Mouse (Mus musculus) myocyte (in vitro differentiated cells): ENCODE data around the gene Hephl1. TPM values are rescaled to one million over a fixed set of nuclear protein-coding genes. Genes with fewer than 3 reads are reported as not detected.

Source experiments
- H3K27me3 ChIP-seq: one replicate; pipeline ENCODE4 v1.6.1; 2011; ENCODE audit not compliant: control insufficient read depth, insufficient read depth, insufficient read length
- H3K36me3 ChIP-seq: one replicate; pipeline ENCODE4 v1.6.1; 2011; ENCODE audit not compliant: control insufficient read depth, insufficient read depth
- H3K4me2 ChIP-seq: one replicate; pipeline ENCODE4 v1.6.1; 2011; ENCODE audit warnings: low read depth, control low read depth
- H3K4me3 ChIP-seq: one replicate; pipeline ENCODE4 v1.5.1; 2011; ENCODE audit warnings: mild to moderate bottlenecking, control low read depth, moderate library complexity
- H3K79me2 ChIP-seq: one replicate; pipeline ENCODE4 v1.6.1; 2011; ENCODE audit not compliant: control insufficient read depth, insufficient read depth
- H3ac ChIP-seq: one replicate; pipeline ENCODE4 v1.6.1; 2011; ENCODE audit not compliant: control insufficient read depth, insufficient read length
- CEBPB ChIP-seq: IDR thresholded peaks from 2 replicates; pipeline ENCODE4 v1.6.1; 2011; ENCODE audit warnings: mild to moderate bottlenecking, moderate library complexity; ENCODE audit not compliant: poor library complexity, insufficient read depth, severe bottlenecking
- E2F4 ChIP-seq: IDR thresholded peaks from one replicate; pipeline ENCODE4 v1.6.1; 2011; ENCODE audit warnings: mild to moderate bottlenecking, control low read depth, moderate library complexity; ENCODE audit not compliant: insufficient read depth
- MAX ChIP-seq: IDR thresholded peaks from one replicate; pipeline ENCODE4 v1.6.1; 2011; ENCODE audit warnings: low read depth, mild to moderate bottlenecking, control low read depth
- MYOD1 ChIP-seq, 3 experiments: IDR thresholded peaks; one replicate each; pipeline ENCODE4 v1.6.1; 2011; ENCODE audit warnings: control low read depth in 2 of 3, low read depth in 2 of 3, mild to moderate bottlenecking in 2 of 3, moderate library complexity in 1 of 3; ENCODE audit not compliant: insufficient read length in 2 of 3, control insufficient read depth in 1 of 3
- MYOG ChIP-seq, 3 experiments: IDR thresholded peaks; one replicate each; pipeline ENCODE4 v1.6.1; 2011; ENCODE audit warnings: control low read depth in 2 of 3, low read depth in 2 of 3, mild to moderate bottlenecking in 2 of 3; ENCODE audit not compliant: insufficient read length in 2 of 3, control insufficient read depth in 1 of 3, insufficient read depth in 1 of 3
- POLR2A ChIP-seq: IDR thresholded peaks from one replicate; pipeline ENCODE4 v1.6.1; 2011; ENCODE audit warnings: low read depth, mild to moderate bottlenecking, control low read depth, moderate library complexity; ENCODE audit not compliant: insufficient read length
- POLR2AphosphoS2 ChIP-seq: IDR thresholded peaks from one replicate; pipeline ENCODE4 v1.6.1; 2011; ENCODE audit warnings: low read depth, control low read depth; ENCODE audit not compliant: insufficient read length
- REST ChIP-seq: IDR thresholded peaks from one replicate; pipeline ENCODE4 v1.6.1; 2011; ENCODE audit warnings: mild to moderate bottlenecking, control low read depth, moderate library complexity; ENCODE audit not compliant: insufficient read depth, insufficient read length
- SRF ChIP-seq: IDR thresholded peaks from one replicate; pipeline ENCODE4 v1.6.1; 2011; ENCODE audit warnings: low read depth; ENCODE audit not compliant: control insufficient read depth, insufficient read length
- TCF12 ChIP-seq: IDR thresholded peaks from one replicate; pipeline ENCODE4 v1.6.1; 2011; ENCODE audit warnings: mild to moderate bottlenecking, control low read depth; ENCODE audit not compliant: poor library complexity, insufficient read depth, severe bottlenecking
- TCF3 ChIP-seq: IDR thresholded peaks from one replicate; pipeline ENCODE4 v1.6.1; 2011; ENCODE audit warnings: low read depth, control low read depth; ENCODE audit not compliant: insufficient read length
- USF1 ChIP-seq: IDR thresholded peaks from one replicate; pipeline ENCODE4 v1.6.1; 2011; ENCODE audit warnings: low read depth, mild to moderate bottlenecking, control low read depth, moderate library complexity
- polyA plus RNA-seq: library from polyadenylated mRNA; unstranded; fragments of >200 nt; fragmentation: generic; extraction: Trizol; gene quantifications from one replicate; pipeline ENCODE4 v1.2.1, GENCODE M21; 2012; ENCODE audit warnings: missing spikeins

Hephl1 gene
- polyA plus RNA-seq, 1 experiment = 10.6 TPM

DNA sequence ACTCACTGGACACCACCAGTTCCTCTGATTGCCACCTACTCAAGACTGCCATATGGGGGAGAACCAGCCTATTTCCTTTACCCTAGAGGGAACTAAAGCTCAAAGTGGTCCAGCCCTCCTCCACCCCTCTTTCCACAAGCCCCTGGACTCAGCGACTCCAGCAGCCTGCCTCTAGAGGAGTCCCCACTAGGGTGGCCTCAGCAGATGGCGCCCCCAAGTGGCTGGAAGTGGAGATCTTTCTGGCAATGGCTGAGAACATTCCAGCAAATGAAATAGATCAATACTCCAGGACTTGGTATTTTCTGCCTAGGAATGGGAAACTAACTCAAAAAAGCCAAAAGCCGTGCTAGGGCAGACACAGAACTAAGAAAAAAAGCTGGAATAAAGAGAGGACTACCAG, 84.2 kb downstream of the Hephl1 start:
- no peaks in the 10 kb centered on the region for H3K27me3 ChIP-seq
- H3K36me3 ChIP-seq = peaks cover 5% of the 10 kb centered on the region
- peaks cover under 1% of the 10 kb centered on the region for H3K79me2 ChIP-seq
- H3K4me3 ChIP-seq = no peak overlapping the region
- no peak for TF ChIP-seq MYOG (IDR thresholded peaks at IDR 0.05; ENCODE audit: control insufficient read depth in 1 of 3, insufficient read depth in 1 of 3, insufficient read length in 2 of 3, low read depth in 2 of 3)
- TF ChIP-seq TCF12 = no peak
- TF ChIP-seq REST = no peak
- TF ChIP-seq USF1 = no peak
- no peak for TF ChIP-seq POLR2AphosphoS2
- TF ChIP-seq POLR2A = no peak
- no peak for TF ChIP-seq TCF3
- no peak overlapping the region for H3K4me2 ChIP-seq
- H3ac ChIP-seq = no peak overlapping the region

DNA sequence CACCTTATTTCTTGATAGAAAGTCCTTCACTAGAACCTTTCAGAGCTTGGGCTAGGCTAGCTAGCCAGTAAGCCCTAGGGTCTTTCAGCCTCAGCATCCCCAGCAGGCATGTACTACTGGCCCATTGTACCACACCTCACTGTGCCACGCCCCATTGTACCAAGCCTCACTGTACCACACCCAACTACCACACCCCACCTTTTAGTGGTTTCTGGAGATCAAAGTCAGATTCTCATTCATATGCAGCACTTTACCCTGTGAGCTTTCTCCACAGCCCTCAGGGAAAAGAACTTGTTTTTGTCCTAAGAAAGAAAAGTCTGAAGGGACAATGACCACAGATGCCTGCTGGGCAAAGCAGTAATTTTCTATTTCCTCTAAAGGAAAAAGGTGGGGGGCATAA, 88.9 kb downstream of the Hephl1 start:
- H3K36me3 ChIP-seq = no peaks in the 10 kb centered on the region
- no peak overlapping the region for H3K4me2 ChIP-seq
- no peaks in the 10 kb centered on the region for H3K27me3 ChIP-seq
- H3ac ChIP-seq = no peak overlapping the region
- no peak overlapping the region for H3K4me3 ChIP-seq
- no peak for TF ChIP-seq TCF3
- TF ChIP-seq E2F4 = no peak
- no peak for TF ChIP-seq CEBPB
- no peak for TF ChIP-seq REST
- no peaks in the 10 kb centered on the region for H3K79me2 ChIP-seq

DNA sequence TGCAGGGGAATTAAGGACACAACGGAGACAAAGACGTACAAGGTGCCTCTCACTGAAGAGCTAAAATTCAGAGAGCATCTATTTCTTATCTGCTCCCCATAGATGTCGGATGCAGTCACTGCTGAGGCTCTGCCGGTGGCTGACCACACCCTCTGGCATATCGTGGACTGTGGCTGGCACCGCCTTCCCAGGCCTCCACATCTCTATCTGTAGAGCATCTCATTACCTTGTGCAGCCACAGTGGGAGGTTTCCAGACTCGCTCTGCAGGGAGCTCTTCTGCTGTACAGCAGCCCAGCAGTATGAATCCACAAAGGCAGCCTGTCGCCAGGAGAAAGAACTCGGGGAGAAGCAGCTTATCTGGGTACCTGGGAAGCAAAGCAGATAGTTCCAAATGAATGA, 90.8 kb downstream of the Hephl1 start:
- Histone ChIP-seq H3K79me2 (no peaks in the 10 kb centered on the region), H3K4me3 (no peak overlapping the region), H3K36me3 (no peaks in the 10 kb centered on the region), H3K4me2 (no peak overlapping the region), H3ac (no peak overlapping the region), H3K27me3 (no peaks in the 10 kb centered on the region)
- TF ChIP-seq TCF12 = no peak
- TF ChIP-seq MYOG (IDR thresholded peaks at IDR 0.05; ENCODE audit: control insufficient read depth in 1 of 3, insufficient read depth in 1 of 3, insufficient read length in 2 of 3, low read depth in 2 of 3) = no peak
- no peak for TF ChIP-seq POLR2A
- TF ChIP-seq SRF = no peak
- TF ChIP-seq USF1 = no peak
- TF ChIP-seq MAX = no peak
- TF ChIP-seq TCF3 = no peak

- Histone ChIP-seq H3K79me2 (no peaks in the 10 kb centered on the region), H3K36me3 (no peaks in the 10 kb centered on the region), H3ac (no peak overlapping the region), H3K4me3 (no peak overlapping the region), H3K27me3 (no peaks in the 10 kb centered on the region), H3K4me2 (no peak overlapping the region)
- TF ChIP-seq MYOD1 (IDR thresholded peaks at IDR 0.05; ENCODE audit: control insufficient read depth in 1 of 3, insufficient read length in 2 of 3, low read depth in 2 of 3) (no peak), MAX (no peak), POLR2A (no peak)
Observed at GRCm38 (mm10) chr9:15020561-15021080, 91.3 kb downstream of the Hephl1 start.

- no peak overlapping the region for H3K4me3 ChIP-seq
- TF ChIP-seq MYOD1 (IDR thresholded peaks at IDR 0.05; ENCODE audit: control insufficient read depth in 1 of 3, insufficient read length in 2 of 3, low read depth in 2 of 3) = no peak
- TF ChIP-seq TCF3 = no peak
- no peak overlapping the region for H3ac ChIP-seq
- no peaks in the 10 kb centered on the region for H3K36me3 ChIP-seq
- H3K4me2 ChIP-seq = peak overlapping the region; percentile 68
- no peaks in the 10 kb centered on the region for H3K79me2 ChIP-seq
- H3K27me3 ChIP-seq = no peaks in the 10 kb centered on the region
Observed at GRCm38 (mm10) chr9:15018756-15019131, 93.2 kb downstream of the Hephl1 start.

DNA sequence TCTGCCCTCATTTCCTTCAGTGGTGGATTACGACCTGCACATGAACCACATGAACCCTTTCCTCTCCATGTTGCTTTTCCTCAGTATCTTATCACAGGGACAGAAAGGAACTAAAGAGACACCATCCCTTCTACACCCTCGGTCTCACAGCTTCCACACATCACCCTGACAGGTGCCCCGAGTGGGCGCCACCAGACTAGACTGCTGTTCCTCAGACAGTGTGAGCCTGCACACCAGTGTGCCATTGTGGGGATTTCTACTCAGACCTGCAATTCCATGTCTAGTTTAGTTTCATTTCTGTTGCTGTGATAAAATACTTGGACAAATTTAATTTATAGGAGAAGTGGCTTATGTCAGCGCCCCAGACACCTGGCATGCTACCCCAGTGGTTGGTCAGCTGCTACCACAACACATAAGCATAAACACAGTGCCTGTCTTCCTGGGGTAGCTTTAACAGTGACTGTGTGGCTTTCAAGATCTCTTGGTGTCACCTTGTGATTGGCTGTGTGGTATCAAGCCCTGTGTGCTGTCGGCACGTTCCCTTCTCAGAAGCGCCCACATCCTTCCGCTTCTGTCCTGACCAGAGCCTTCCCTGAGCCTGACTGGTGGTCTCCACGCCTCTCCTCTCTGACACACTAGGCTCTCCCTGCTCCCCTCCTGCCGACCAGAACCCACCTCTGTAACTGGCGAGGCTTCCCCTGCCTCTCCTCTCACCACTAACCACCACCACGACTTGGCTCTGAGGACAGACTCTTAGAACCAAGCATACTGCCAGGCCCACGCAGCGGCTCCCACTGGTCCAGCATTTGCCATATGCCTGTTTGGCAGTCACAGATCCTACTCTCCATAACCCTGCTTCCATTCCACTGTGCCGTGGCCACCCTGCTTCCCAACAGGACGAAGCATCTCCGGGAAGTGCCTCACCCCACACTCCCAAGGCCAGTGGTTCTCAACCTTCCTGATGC, 93.8 kb downstream of the Hephl1 start:
- H3ac ChIP-seq = no peak overlapping the region
- H3K27me3 ChIP-seq = no peaks in the 10 kb centered on the region
- H3K4me2 ChIP-seq = peak overlapping the region; percentile 68
- TF ChIP-seq CEBPB (no peak), MYOD1 (IDR thresholded peaks at IDR 0.05; ENCODE audit: control insufficient read depth in 1 of 3, insufficient read length in 2 of 3, low read depth in 2 of 3) (peak in 1 of 3 experiments; percentile 19)
- no peaks in the 10 kb centered on the region for H3K36me3 ChIP-seq
- no peaks in the 10 kb centered on the region for H3K79me2 ChIP-seq
- no peak overlapping the region for H3K4me3 ChIP-seq
